Mouse (Mus musculus) limb, embryonic 13.5 days (tissue): ENCODE measurements at regions not wholly inside any gene's neighbourhood (a gene's known extent, or its start where the extent isn't known, plus 50 kb on each side); places are given as distances from the start of the nearest gene placed in this dataset.
"Not testable (repeated sequence)": the region's sequence is repeated elsewhere in the genome, so short reads cannot be mapped to it uniquely, and the experiment has no call there.

Experiments used
- ATAC-seq: fragments of 200-750 bp; cut with Nextera tagmentation; 2 replicates; pipeline ENCODE4 v1.8.0; 2017; ENCODE audit warnings: low read depth, moderate number of reproducible peaks, moderate TSS enrichment; ENCODE audit not compliant: low FRiP score
- H3K27ac ChIP-seq: fragments of 300-500 bp; sonication (generic); 2 replicates; pipeline ENCODE4 v1.5.1; 2015; ENCODE audit warnings: inconsistent platforms, mild to moderate bottlenecking, moderate library complexity
- H3K27me3 ChIP-seq: fragments of 300-500 bp; sonication (generic); 2 replicates; pipeline ENCODE4 v1.6.1; 2015; ENCODE audit warnings: mild to moderate bottlenecking, inconsistent platforms
- H3K36me3 ChIP-seq: fragments of 300-500 bp; sonication (generic); 2 replicates; pipeline ENCODE4 v1.6.1; 2015; ENCODE audit warnings: inconsistent platforms, mild to moderate bottlenecking, moderate library complexity
- H3K4me1 ChIP-seq: fragments of 300-500 bp; sonication (generic); 2 replicates; pipeline ENCODE4 v1.6.1; 2015; ENCODE audit warnings: inconsistent platforms
- H3K4me2 ChIP-seq: fragments of 300-500 bp; sonication (generic); replicated peaks from 2 replicates; pipeline ENCODE4 v1.6.1; 2015; ENCODE audit warnings: inconsistent platforms, mild to moderate bottlenecking, moderate library complexity
- H3K4me3 ChIP-seq: fragments of 300-500 bp; sonication (generic); 2 replicates; pipeline ENCODE4 v1.5.1; 2015; ENCODE audit warnings: moderate library complexity, mild to moderate bottlenecking, inconsistent platforms
- H3K9ac ChIP-seq: fragments of 300-500 bp; sonication (generic); 2 replicates; pipeline ENCODE4 v1.6.1; 2015; ENCODE audit warnings: mild to moderate bottlenecking, inconsistent platforms
- H3K9me3 ChIP-seq: fragments of 300-500 bp; sonication (generic); 2 replicates; pipeline ENCODE4 v1.6.1; 2016; ENCODE audit warnings: inconsistent platforms
- WGBS: fragments of 180-500 bp; shearing (Covaris S2); methylation state at CpG from one replicate; pipeline ENCODE4 v1.1.7; 2015; 5-methylcytosine and 5-hydroxymethylcytosine counted together

DNA sequence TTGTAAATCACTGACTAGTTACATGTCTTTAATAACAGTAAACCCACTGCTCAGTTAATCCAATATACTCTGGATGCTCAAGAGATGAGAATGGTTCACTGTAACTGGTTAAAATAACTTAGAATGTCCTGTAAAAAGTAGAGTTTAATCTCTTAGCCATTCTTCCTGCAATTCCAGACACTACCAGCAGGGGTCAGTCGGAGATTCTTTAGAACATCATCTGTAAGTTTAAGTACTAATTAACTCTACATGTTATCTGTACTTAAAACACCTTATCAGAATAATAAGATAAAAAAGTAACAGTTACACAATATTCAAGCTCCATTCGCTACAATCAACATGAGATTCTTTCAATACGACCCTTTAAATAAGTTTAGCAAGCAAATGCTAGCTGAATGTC lies 58.7 kb upstream of the Olig3 start:
- WGBS: 56% methylated on average over 3 of the region's 3 CpGs
- H3K4me2 ChIP-seq: no peak overlapping the region
- ATAC-seq: no peak
- H3K27me3 ChIP-seq: 0 out of 2 replicates have a peak, but pooled peaks cover 9% of the 10 kb centered on the region
- H3K36me3 ChIP-seq: no peaks in the 10 kb centered on the region
- no peak overlapping the region for H3K9ac ChIP-seq
- no peak overlapping the region for H3K4me3 ChIP-seq
- H3K4me1 ChIP-seq: no peaks in the 10 kb centered on the region
- no peak overlapping the region for H3K27ac ChIP-seq
- H3K9me3 ChIP-seq: no peaks in the 10 kb centered on the region

DNA sequence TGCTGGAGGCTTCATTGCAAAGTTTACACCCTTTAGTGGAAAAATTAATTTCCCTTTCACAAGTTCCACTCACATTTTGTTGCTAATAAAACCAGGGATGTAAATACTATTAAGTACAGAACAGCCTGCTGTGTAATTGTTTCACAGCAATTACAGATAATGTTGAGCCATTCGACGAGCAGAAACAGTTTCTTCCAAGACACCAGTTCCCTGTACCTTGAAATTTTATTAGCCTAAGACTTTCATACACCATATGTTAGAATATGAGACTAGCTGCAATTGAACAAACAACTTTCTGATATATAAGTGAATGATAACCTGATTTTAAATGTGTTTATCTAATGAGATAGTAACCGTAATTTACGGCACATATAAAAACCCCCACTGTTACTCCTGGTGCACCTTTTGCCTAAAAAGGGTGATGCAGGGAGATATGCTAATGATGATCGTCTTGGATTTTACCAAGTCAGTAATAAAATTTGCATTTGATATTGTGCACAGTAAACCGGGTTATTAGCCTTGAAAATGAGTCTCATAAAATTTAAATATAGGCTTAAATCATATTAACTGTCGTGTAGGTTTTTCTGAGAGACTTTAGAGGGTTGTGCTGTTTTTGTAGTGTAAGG lies 60.8 kb upstream of the Olig3 start:
- Histone ChIP-seq H3K27ac (no peak overlapping the region), H3K4me2 (no peak overlapping the region), H3K4me3 (no peak overlapping the region), H3K4me1 (no peaks in the 10 kb centered on the region), H3K36me3 (no peaks in the 10 kb centered on the region), H3K9ac (no peak overlapping the region), H3K9me3 (no peaks in the 10 kb centered on the region), H3K27me3 (0 out of 2 replicates have a peak, but pooled peaks cover 9% of the 10 kb centered on the region)
- no peak for ATAC-seq
- WGBS: 39% methylated on average over 7 of the region's 7 CpGs

DNA sequence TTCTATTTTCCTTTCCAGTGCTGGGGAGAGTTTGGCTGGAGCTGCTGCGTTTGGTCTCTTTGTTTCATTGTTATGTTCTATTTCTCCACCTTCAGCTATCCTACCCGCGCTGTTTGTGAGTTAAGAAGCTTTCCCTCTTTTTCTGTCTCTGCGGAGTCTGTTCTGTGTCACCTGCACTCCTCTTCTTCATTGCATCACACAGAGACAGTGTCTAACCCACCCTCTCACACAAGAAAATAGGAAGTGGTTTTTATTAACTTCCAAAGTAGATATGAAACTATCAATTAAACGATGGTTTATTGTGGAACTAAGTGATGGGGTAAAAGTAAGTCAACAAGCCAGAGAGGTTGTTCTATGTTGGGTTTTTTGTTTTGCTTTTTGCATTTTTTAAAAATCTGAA lies 64.9 kb upstream of the Olig3 start:
- Histone ChIP-seq H3K9ac (no peak overlapping the region), H3K27me3 (0 out of 2 replicates have a peak, but pooled peaks cover 3% of the 10 kb centered on the region), H3K27ac (no peak overlapping the region), H3K4me1 (no peaks in the 10 kb centered on the region), H3K4me2 (no peak overlapping the region), H3K9me3 (no peaks in the 10 kb centered on the region), H3K36me3 (no peaks in the 10 kb centered on the region), H3K4me3 (no peak overlapping the region)
- no peak for ATAC-seq
- WGBS: 77% methylated on average over 5 of the region's 5 CpGs

DNA sequence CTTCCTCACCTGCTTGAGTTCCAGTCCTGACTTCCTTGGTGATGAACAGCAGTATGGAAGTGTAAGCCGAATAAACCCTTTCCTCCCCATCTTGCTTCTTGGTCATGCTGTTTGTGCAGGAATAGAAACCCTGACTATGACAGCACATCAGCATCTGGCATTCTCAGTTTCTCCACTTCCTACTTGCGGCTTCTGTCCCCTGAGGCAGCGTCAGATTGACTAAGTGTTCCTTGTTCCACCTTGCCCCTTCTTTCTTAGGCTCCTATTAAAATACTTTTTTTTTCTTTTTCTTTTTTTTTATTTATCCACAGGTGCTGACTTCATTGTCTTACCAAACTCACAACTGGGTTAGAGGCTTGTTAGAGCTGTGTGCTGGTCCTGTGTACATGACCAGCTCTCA lies 65.3 kb upstream of the Olig3 start:
- H3K27ac ChIP-seq, ATAC-seq, H3K4me1 ChIP-seq, H3K36me3 ChIP-seq, H3K4me2 ChIP-seq, H3K9me3 ChIP-seq, H3K27me3 ChIP-seq, H3K4me3 ChIP-seq, H3K9ac ChIP-seq: not testable (repeated sequence)
- WGBS: 85% methylated on average over 3 of the region's 3 CpGs

DNA sequence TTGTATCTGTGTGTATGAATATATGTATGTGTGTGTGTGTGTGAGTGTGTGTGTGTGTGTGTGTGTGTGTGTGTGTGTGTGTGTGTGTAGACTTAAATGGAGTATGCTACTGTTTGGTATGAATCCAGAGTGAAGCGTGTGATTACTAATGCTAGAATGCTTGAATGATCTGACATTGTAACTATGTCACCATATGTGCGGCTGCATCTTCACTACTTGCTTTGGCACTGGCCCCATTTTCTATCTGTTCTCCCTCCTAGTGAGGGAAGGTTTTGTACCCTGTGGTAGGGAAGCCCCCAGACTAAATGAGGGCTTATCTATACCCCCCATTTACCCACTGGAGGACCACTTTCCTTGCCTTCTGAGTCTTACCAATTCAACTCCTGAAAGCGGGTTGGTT lies 74.2 kb upstream of the Olig3 start:
- Histone ChIP-seq H3K4me1 (no peaks in the 10 kb centered on the region), H3K9me3 (no peaks in the 10 kb centered on the region), H3K4me2 (no peak overlapping the region), H3K27me3 (no peaks in the 10 kb centered on the region), H3K36me3 (no peaks in the 10 kb centered on the region), H3K4me3 (no peak overlapping the region), H3K9ac (no peak overlapping the region), H3K27ac (no peak overlapping the region)
- WGBS: 92% methylated on average over 3 of the region's 3 CpGs
- ATAC-seq: no peak

DNA sequence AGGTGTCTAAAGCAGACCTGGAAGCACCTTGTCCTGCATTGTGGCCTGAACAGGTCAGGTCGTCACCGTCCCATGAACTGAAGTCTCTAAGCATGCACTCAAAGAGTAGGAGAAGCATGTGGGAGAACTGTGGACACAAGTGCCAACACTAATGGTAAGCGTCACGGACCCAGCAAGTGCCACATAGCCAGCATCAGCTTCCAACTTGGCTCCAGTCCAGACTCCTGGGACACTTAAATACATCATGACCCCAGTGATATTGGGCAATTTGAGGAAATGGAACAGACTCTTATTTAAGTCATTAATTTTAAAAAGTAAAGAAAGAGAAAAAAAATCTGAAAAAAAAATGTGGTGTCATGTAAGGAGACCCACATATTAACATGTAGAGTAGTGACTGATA lies 75.3 kb upstream of the Olig3 start:
- 94% methylated on average over 4 of the region's 4 CpGs for WGBS
- no peaks in the 10 kb centered on the region for H3K9me3 ChIP-seq
- H3K4me1 ChIP-seq: no peaks in the 10 kb centered on the region
- no peak for ATAC-seq
- H3K36me3 ChIP-seq: no peaks in the 10 kb centered on the region
- no peak overlapping the region for H3K4me2 ChIP-seq
- no peak overlapping the region for H3K4me3 ChIP-seq
- no peak overlapping the region for H3K27ac ChIP-seq
- no peak overlapping the region for H3K9ac ChIP-seq
- H3K27me3 ChIP-seq: no peaks in the 10 kb centered on the region

DNA sequence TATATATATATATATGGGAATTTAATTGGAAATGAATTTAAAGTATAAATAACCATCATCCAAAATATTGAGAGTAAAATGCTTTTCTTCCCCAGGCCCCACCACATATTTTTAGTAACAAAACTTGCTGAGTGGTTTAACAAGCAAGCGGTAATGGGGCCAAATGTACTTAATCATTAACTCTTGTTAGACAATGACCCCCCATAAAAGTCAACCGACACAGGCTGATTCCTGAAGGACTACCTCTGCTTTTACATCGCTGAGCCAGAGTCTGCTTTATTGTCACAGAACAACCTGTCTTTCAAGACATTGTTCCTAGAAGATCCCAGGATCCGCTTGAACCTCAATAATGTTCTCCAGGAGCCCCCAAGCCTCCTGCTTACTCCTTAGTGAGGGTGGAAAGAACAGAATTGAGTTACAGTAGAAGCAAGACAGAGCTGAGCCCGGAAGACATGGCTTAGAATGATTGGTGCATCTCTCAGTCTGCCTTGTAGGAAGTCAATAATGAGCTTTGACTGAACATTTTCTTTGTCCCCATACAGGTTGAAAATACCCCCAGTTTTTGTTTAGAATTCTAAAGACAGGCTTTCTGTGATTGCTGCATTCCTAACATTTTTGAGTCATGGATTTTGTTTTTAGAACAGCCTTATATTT lies 78.0 kb upstream of the Olig3 start:
- Histone ChIP-seq H3K4me1 (no peaks in the 10 kb centered on the region), H3K27ac (no peak overlapping the region), H3K27me3 (no peaks in the 10 kb centered on the region), H3K36me3 (no peaks in the 10 kb centered on the region), H3K9me3 (no peaks in the 10 kb centered on the region), H3K4me2 (no peak overlapping the region), H3K4me3 (no peak overlapping the region), H3K9ac (no peak overlapping the region)
- 43% methylated on average over 5 of the region's 5 CpGs for WGBS
- no peak for ATAC-seq

DNA sequence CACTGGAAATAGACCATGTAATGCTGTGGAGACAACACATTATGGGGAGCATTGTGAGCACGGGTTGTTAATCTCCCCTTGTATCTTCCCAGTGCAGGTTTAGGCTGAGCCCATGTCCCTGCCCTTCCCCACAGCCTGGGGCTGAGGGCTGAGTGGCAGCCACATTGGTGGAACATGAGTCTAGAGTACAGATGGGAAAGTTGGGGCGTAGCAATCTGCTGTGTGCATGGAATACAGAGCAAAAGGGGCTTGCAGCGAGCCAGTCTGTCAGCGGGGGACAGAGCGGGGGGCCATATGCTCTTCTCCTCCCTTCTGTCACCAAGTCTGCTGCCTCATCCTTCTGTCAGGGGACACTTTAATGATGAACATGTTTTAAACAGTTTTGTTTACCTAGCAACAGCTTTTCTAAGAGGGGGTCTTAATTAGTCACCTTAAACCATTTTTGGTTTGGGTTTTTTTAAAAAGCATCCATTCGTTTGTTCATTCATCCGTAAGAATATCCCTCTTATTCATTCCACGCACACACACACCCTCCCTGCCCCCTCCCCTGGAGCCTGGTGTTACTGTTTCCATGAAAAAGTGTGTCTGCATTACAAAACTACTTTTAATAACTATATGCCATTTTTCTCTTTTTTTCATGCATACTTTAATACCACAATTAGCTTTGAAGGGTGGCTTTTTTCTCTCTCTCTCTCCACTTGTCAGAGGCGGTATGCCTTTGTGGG lies 79.1 kb upstream of the Olig3 start:
- Histone ChIP-seq H3K4me2 (no peak overlapping the region), H3K4me1 (no peaks in the 10 kb centered on the region), H3K9ac (no peak overlapping the region), H3K36me3 (no peaks in the 10 kb centered on the region), H3K27me3 (no peaks in the 10 kb centered on the region), H3K4me3 (no peak overlapping the region), H3K9me3 (no peaks in the 10 kb centered on the region), H3K27ac (no peak overlapping the region)
- WGBS: 65% methylated on average over 9 of the region's 9 CpGs
- ATAC-seq: no peak

DNA sequence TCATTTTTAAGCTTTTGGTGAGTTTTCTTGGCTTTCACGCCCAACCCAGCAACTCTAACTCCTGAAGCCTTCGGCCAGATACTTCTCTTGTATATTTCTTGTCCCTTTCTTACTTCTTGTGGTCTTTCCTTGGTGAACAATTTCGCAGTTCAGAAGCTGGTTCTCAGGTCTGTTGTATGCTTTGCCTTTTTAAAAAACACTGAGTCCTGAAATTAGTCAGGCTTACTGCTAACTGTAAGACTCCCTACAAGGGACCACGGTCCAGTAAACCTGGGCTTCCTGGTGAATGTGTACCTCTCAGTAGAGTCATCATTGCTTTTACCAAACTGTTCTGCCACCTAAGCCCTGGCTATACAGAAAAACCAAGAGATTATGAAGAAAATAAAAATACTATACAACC lies 81.3 kb upstream of the Olig3 start:
- Histone ChIP-seq H3K27me3 (no peaks in the 10 kb centered on the region), H3K36me3 (no peaks in the 10 kb centered on the region), H3K4me1 (no peaks in the 10 kb centered on the region), H3K4me2 (no peak overlapping the region), H3K9me3 (no peaks in the 10 kb centered on the region), H3K27ac (no peak overlapping the region), H3K4me3 (no peak overlapping the region), H3K9ac (no peak overlapping the region)
- ATAC-seq: no peak
- WGBS: 85% methylated on average over 4 of the region's 4 CpGs

DNA sequence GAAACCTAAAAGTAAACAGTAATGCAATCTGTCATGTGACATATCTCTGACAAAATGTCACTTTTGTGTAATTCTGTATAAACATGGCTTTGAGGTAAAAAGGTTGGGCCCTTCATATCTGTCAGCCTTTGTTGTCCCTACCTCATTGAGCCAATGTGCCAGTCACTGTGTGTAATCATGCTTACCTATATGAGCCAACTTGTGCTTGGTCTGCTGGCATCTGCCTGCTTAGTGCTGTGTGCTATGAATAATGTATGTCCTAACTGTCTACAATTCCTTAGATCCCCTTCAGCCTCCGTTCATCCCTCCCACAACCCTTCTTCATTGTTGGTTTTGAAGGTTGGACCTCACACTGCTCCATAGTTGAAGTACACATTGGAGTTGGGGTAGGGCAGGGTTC lies 86.9 kb upstream of the Olig3 start:
- no peak for ATAC-seq
- Histone ChIP-seq H3K9ac (no peak overlapping the region), H3K9me3 (no peaks in the 10 kb centered on the region), H3K4me2 (no peak overlapping the region), H3K4me1 (no peaks in the 10 kb centered on the region), H3K4me3 (no peak overlapping the region), H3K27me3 (no peaks in the 10 kb centered on the region), H3K27ac (no peak overlapping the region), H3K36me3 (no peaks in the 10 kb centered on the region)
- 73% methylated on average over 1 of the region's 1 CpGs for WGBS

DNA sequence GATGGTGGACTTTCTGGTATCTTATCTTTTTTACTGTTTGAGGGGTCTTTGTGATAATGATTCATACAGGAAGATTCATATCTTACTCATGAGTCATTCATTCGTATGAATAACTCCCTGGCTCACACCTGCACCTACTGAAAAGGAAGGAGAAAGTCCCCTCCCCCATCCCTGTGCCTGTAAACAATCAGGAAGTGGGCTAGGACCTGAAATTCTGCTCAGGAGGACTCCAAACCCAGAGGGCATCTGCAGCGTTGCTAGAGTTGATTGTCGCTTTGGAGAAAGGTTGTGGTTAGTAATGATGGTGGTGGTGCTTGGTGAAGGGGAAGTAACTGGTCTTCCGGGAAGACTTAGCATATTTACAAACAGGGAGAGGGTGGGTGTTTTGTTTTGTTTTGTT lies 88.3 kb upstream of the Olig3 start:
- no peak for ATAC-seq
- Histone ChIP-seq H3K27ac (no peak overlapping the region), H3K4me2 (no peak overlapping the region), H3K36me3 (no peaks in the 10 kb centered on the region), H3K27me3 (no peaks in the 10 kb centered on the region), H3K9me3 (peaks cover 4% of the 10 kb centered on the region; the same call in 1 of the 2 replicates), H3K4me3 (no peak overlapping the region), H3K9ac (no peak overlapping the region), H3K4me1 (no peaks in the 10 kb centered on the region)
- 69% methylated on average over 4 of the region's 4 CpGs for WGBS

DNA sequence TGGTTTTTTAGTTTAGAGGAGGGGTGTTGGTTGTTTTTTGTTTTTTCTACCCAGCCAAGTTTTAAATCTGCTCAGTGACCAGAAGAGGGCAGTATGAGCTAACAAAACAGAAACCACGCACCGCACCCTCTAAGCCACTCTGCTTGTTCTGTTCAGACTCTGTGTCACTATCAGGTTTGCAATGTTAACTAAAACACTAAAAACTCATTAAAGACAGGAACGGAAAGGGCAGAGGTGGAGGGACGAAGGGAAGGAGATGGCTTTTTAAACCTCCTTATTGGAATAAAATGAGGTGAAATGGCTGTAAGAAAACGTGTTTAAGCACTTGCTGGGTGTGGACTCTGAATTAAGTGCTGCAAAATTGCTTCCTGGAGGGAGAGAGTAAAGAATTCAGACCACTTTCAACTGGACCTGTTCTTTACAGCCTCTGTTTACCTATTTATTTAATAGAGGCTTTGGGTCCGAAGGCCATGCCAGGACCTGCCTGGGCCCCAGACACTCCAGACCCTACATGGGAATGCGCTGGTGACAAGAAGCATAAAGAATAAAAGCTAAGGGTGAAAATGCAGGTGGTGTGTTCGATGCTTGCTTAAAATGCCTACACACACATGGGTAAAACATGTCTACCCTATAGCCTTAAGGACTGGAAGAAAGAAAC lies 116.1 kb upstream of the Olig3 start:
- Histone ChIP-seq H3K27ac (no peak overlapping the region), H3K9me3 (no peaks in the 10 kb centered on the region), H3K4me2 (0 out of 2 replicates have a peak overlapping the region, but pooled peaks have one; percentile 27), H3K9ac (no peak overlapping the region), H3K27me3 (peaks cover 8% of the 10 kb centered on the region; the same call in 1 of the 2 replicates), H3K4me1 (no peaks in the 10 kb centered on the region), H3K36me3 (no peaks in the 10 kb centered on the region), H3K4me3 (no peak overlapping the region)
- WGBS: 26% methylated on average over 8 of the region's 8 CpGs
- ATAC-seq: no peak
